Comparison of ENCODE assay signal across 8 mouse cellular contexts in genomic region chr15:100038470-100038971, GRCm38 (mm10). TPM values are rescaled to one million over a fixed set of nuclear protein-coding genes. Genes with fewer than 3 reads are reported as not detected.
DNase-seq lines count a peak whose midpoint lies in the region; ATAC-seq and TF ChIP-seq lines count a peak whose summit lies in the region.

Dip2b (plus strand) TSS chr15:100038664.

- peak; percentile 90 for DNase-seq in c-Kit-positive CD71-positive TER-119-positive erythroid progenitor cells, embryonic 14.5 days (ENCODE audit: low spot score)
- DNase-seq in heart, postnatal 0 days (ENCODE audit: low spot score), result peak; percentile 93
- DNase-seq in kidney, postnatal 36 days, result peak; percentile 95 to 100
- peak; percentile 98 for DNase-seq in neural tube, embryonic 11.5 days (ENCODE audit: low spot score)

- ATAC-seq in forebrain, embryonic 12.5 days (ENCODE audit: low FRiP score), result peak; percentile 90
- peak; percentile 89 for ATAC-seq in heart, postnatal 0 days (ENCODE audit: insufficient read depth, low read depth)
- peak; percentile 90 for ATAC-seq in liver, embryonic 15.5 days (ENCODE audit: insufficient read depth)
- ATAC-seq in neural tube, embryonic 11.5 days (ENCODE audit: insufficient read depth, low FRiP score, low TSS enrichment), result peak; percentile 91
- ATAC-seq in stomach, embryonic 16.5 days (ENCODE audit: insufficient read depth, low FRiP score), result peak; percentile 91

- H3K4me3 ChIP-seq in ES-Bruce4 (ENCODE audit: low read depth, low read length), result peak within 1 kb of the TSS; percentile 85
- peak within 1 kb of the TSS; percentile 94 for H3K4me3 ChIP-seq in forebrain, embryonic 12.5 days (replicated peaks)
- peak within 1 kb of the TSS; percentile 96 for H3K4me3 ChIP-seq in heart, postnatal 0 days (ENCODE audit: low read depth, low read length)
- H3K4me3 ChIP-seq in liver, embryonic 15.5 days (replicated peaks), result peak within 1 kb of the TSS; percentile 81
- peak within 1 kb of the TSS; percentile 90 for H3K4me3 ChIP-seq in neural tube, embryonic 11.5 days (ENCODE audit: low read depth, low read length)
- H3K4me3 ChIP-seq in stomach, embryonic 16.5 days (replicated peaks; ENCODE audit: low read length), result peak within 1 kb of the TSS; percentile 77

- TF ChIP-seq POLR2A in ES-Bruce4 (IDR thresholded peaks at IDR 0.05; ENCODE audit: insufficient read depth, low read length), result no peak

- TF ChIP-seq CTCF in ES-Bruce4 (IDR thresholded peaks at IDR 0.05; ENCODE audit: low read depth, low read length), result peak; percentile 96
- TF ChIP-seq CTCF in heart, postnatal 0 days (IDR thresholded peaks at IDR 0.05; ENCODE audit: low read depth), result peak; percentile 92

- no peaks in the 10 kb centered on the region for H3K9me3 ChIP-seq in ES-Bruce4 (replicated peaks; ENCODE audit: control insufficient read depth, insufficient read depth, low read length, poor library complexity, severe bottlenecking)
- no peaks in the 10 kb centered on the region for H3K9me3 ChIP-seq in forebrain, embryonic 12.5 days
- no peaks in the 10 kb centered on the region for H3K9me3 ChIP-seq in heart, postnatal 0 days (replicated peaks; ENCODE audit: control insufficient read depth, low read length)
- no peaks in the 10 kb centered on the region for H3K9me3 ChIP-seq in liver, embryonic 15.5 days (replicated peaks)
- no peaks in the 10 kb centered on the region for H3K9me3 ChIP-seq in neural tube, embryonic 11.5 days (ENCODE audit: control insufficient read depth, low read length)
- no peaks in the 10 kb centered on the region for H3K9me3 ChIP-seq in stomach, embryonic 16.5 days (replicated peaks; ENCODE audit: control insufficient read depth, low read length)

- H3K27me3 ChIP-seq in ES-Bruce4 (ENCODE audit: control insufficient read depth, insufficient read depth, low read length, poor library complexity, severe bottlenecking), result no peaks in the 10 kb centered on the region
- peaks cover 4% of the 10 kb centered on the region; the same call in 1 of the 2 replicates for H3K27me3 ChIP-seq in forebrain, embryonic 12.5 days
- H3K27me3 ChIP-seq in heart, postnatal 0 days (ENCODE audit: control insufficient read depth, insufficient read depth, low read length), result no peaks in the 10 kb centered on the region
- H3K27me3 ChIP-seq in liver, embryonic 15.5 days, result peaks cover 42% of the 10 kb centered on the region
- no peaks in the 10 kb centered on the region for H3K27me3 ChIP-seq in neural tube, embryonic 11.5 days (ENCODE audit: control insufficient read depth, insufficient read depth, low read length)
- no peaks in the 10 kb centered on the region for H3K27me3 ChIP-seq in stomach, embryonic 16.5 days (ENCODE audit: control insufficient read depth, insufficient read depth, low read length)

- H3K36me3 ChIP-seq in ES-Bruce4 (ENCODE audit: control insufficient read depth, insufficient read depth, low read length, poor library complexity, severe bottlenecking), result no peaks in the 10 kb centered on the region
- H3K36me3 ChIP-seq in forebrain, embryonic 12.5 days (replicated peaks), result no peaks in the 10 kb centered on the region
- no peaks in the 10 kb centered on the region for H3K36me3 ChIP-seq in heart, postnatal 0 days (replicated peaks; ENCODE audit: control insufficient read depth, insufficient read depth, low read length)
- no peaks in the 10 kb centered on the region for H3K36me3 ChIP-seq in liver, embryonic 15.5 days (replicated peaks)
- no peaks in the 10 kb centered on the region for H3K36me3 ChIP-seq in neural tube, embryonic 11.5 days (ENCODE audit: control insufficient read depth, insufficient read depth, low read length)
- no peaks in the 10 kb centered on the region for H3K36me3 ChIP-seq in stomach, embryonic 16.5 days (ENCODE audit: control insufficient read depth, insufficient read depth, low read length)

- H3K27ac ChIP-seq in ES-Bruce4 (ENCODE audit: insufficient read depth, low read length), result no peak within 1 kb of the TSS
- H3K27ac ChIP-seq in forebrain, embryonic 12.5 days, result peak within 1 kb of the TSS; percentile 99
- peak within 1 kb of the TSS; percentile 99 for H3K27ac ChIP-seq in heart, postnatal 0 days (ENCODE audit: low read depth)
- H3K27ac ChIP-seq in liver, embryonic 15.5 days (replicated peaks), result peak within 1 kb of the TSS; percentile 79
- H3K27ac ChIP-seq in neural tube, embryonic 11.5 days (ENCODE audit: low read depth, low read length), result peak within 1 kb of the TSS; percentile 99
- H3K27ac ChIP-seq in stomach, embryonic 16.5 days (ENCODE audit: low read length), result peak within 1 kb of the TSS; percentile 95

- peak within 1 kb of the TSS; percentile 84 for H3K9ac ChIP-seq in ES-Bruce4 (ENCODE audit: low read depth, poor library complexity, severe bottlenecking)
- H3K9ac ChIP-seq in forebrain, embryonic 12.5 days, result peak within 1 kb of the TSS; percentile 96
- peak within 1 kb of the TSS; percentile 99 for H3K9ac ChIP-seq in heart, postnatal 0 days (replicated peaks; ENCODE audit: low read depth, low read length)
- H3K9ac ChIP-seq in liver, embryonic 15.5 days, result peak within 1 kb of the TSS; percentile 78
- H3K9ac ChIP-seq in neural tube, embryonic 11.5 days (ENCODE audit: low read length), result peak within 1 kb of the TSS; percentile 99
- H3K9ac ChIP-seq in stomach, embryonic 16.5 days (ENCODE audit: low read length), result peak within 1 kb of the TSS; percentile 98

- TF ChIP-seq EP300 in ES-Bruce4 (IDR thresholded peaks at IDR 0.05; ENCODE audit: insufficient read depth, low read depth, low read length), result peak; percentile 36; the same call in 1 of the 2 replicates
- TF ChIP-seq EP300 in heart, postnatal 0 days (IDR thresholded peaks at IDR 0.05; ENCODE audit: low read depth), result no peak

- under 1% methylated on average over 62 of the region's 68 CpGs for WGBS in forebrain, embryonic 12.5 days
- under 1% methylated on average over 54 of the region's 68 CpGs for WGBS in heart, postnatal 0 days
- WGBS in liver, embryonic 15.5 days (ENCODE audit: insufficient replicate concordance), result under 1% methylated on average over 68 of the region's 68 CpGs
- WGBS in neural tube, embryonic 11.5 days, result under 1% methylated on average over 52 of the region's 68 CpGs
- WGBS in stomach, embryonic 16.5 days, result under 1% methylated on average over 54 of the region's 68 CpGs

- peaks cover 6% of the 10 kb centered on the region for H3K4me1 ChIP-seq in ES-Bruce4 (ENCODE audit: control insufficient read depth, insufficient read depth, low read length)
- H3K4me1 ChIP-seq in forebrain, embryonic 12.5 days, result peaks cover 25% of the 10 kb centered on the region
- H3K4me1 ChIP-seq in heart, postnatal 0 days (ENCODE audit: control insufficient read depth, insufficient read depth), result peaks cover 20% of the 10 kb centered on the region; the same call in 1 of the 2 replicates
- peaks cover 35% of the 10 kb centered on the region for H3K4me1 ChIP-seq in liver, embryonic 15.5 days (replicated peaks)
- H3K4me1 ChIP-seq in neural tube, embryonic 11.5 days (ENCODE audit: control insufficient read depth, insufficient read depth, low read length), result peaks cover 16% of the 10 kb centered on the region
- peaks cover 22% of the 10 kb centered on the region for H3K4me1 ChIP-seq in stomach, embryonic 16.5 days (ENCODE audit: control insufficient read depth, insufficient read depth, low read length)

- H3K4me2 ChIP-seq in forebrain, embryonic 12.5 days, result peak within 1 kb of the TSS; percentile 58
- H3K4me2 ChIP-seq in heart, postnatal 0 days (ENCODE audit: low read depth, low read length), result peak within 1 kb of the TSS; percentile 69
- H3K4me2 ChIP-seq in liver, embryonic 15.5 days, result peak within 1 kb of the TSS; percentile 98
- H3K4me2 ChIP-seq in neural tube, embryonic 11.5 days (ENCODE audit: low read depth), result peak within 1 kb of the TSS; percentile 63
- H3K4me2 ChIP-seq in stomach, embryonic 16.5 days (ENCODE audit: low read depth, low read length), result peak within 1 kb of the TSS; percentile 63

RNA-seq across cellular contexts. Expression of gene Dip2b, which starts in this region (rescaled TPM):
- polyA plus RNA-seq in ES-Bruce4 (2011; ENCODE audit: insufficient read depth, insufficient read length, low read depth, missing spikeins), result 18.3 and 21.4 TPM in 2 replicates
- 25.8 and 27.3 TPM in 2 replicates for polyA plus RNA-seq in forebrain, embryonic 12.5 days (2016; fragmentation: Nextera tagmentation; extraction: Ambion mirVana)
- total RNA-seq in heart, postnatal 0 days (2014; rRNA removed; ENCODE audit: low replicate concordance), result 24.0 and 24.8 TPM in 2 replicates
- polyA plus RNA-seq in heart, postnatal 0 days (2015; fragmentation: Nextera tagmentation; extraction: Ambion mirVana), result 8.8 and 9.7 TPM in 2 replicates
- 2.4 and 2.5 TPM in 2 replicates for polyA plus RNA-seq in liver, embryonic 15.5 days (2015; fragmentation: Nextera tagmentation; extraction: Ambion mirVana)
- polyA plus RNA-seq in neural tube, embryonic 11.5 days (2014; fragmentation: Nextera tagmentation; extraction: Ambion mirVana), result 27.9 and 28.4 TPM in 2 replicates
- polyA plus RNA-seq in stomach, embryonic 16.5 days (2015; fragmentation: Nextera tagmentation; extraction: Ambion mirVana), result 9.7 and 10.4 TPM in 2 replicates
